Mouse (Mus musculus) stomach, embryonic 14.5 days (tissue): Measurements from ENCODE around the gene Gm20481. TPM values are rescaled to one million over a fixed set of nuclear protein-coding genes. Genes with fewer than 3 reads are reported as not detected.

ENCODE experiments used
- ATAC-seq: fragments of 200-750 bp; cut with Nextera tagmentation; 2 replicates; pipeline ENCODE4 v1.8.0; 2017; ENCODE audit warnings: low read depth, moderate TSS enrichment; ENCODE audit not compliant: insufficient number of reproducible peaks, insufficient read depth, low FRiP score
- H3K27ac ChIP-seq: fragments of 300-500 bp; sonication (generic); 2 replicates; pipeline ENCODE4 v1.5.1; 2014; ENCODE audit warnings: mild to moderate bottlenecking, low read length, moderate library complexity, mixed read lengths
- H3K27me3 ChIP-seq: fragments of 300-500 bp; sonication (generic); 2 replicates; pipeline ENCODE4 v1.6.1; 2014; ENCODE audit warnings: low read length, control low read depth, mixed read lengths; ENCODE audit not compliant: control insufficient read depth, insufficient read depth
- H3K36me3 ChIP-seq: fragments of 300-500 bp; sonication (generic); 2 replicates; pipeline ENCODE4 v1.6.1; 2014; ENCODE audit warnings: mild to moderate bottlenecking, control low read depth, low read length, moderate library complexity, mixed read lengths; ENCODE audit not compliant: control insufficient read depth, insufficient read depth
- H3K4me1 ChIP-seq: fragments of 300-500 bp; sonication (generic); 2 replicates; pipeline ENCODE4 v1.6.1; 2014; ENCODE audit warnings: low read length, control low read depth, mixed read lengths; ENCODE audit not compliant: control insufficient read depth, insufficient read depth
- H3K4me2 ChIP-seq: fragments of 300-500 bp; sonication (generic); replicated peaks from 2 replicates; pipeline ENCODE4 v1.6.1; 2014; ENCODE audit warnings: low read depth, low read length, control low read depth
- H3K4me3 ChIP-seq: fragments of 300-500 bp; sonication (generic); 2 replicates; pipeline ENCODE4 v1.5.1; 2014; ENCODE audit warnings: low read depth, low read length, control low read depth
- H3K9ac ChIP-seq: fragments of 300-500 bp; sonication (generic); replicated peaks from 2 replicates; pipeline ENCODE4 v1.6.1; 2014; ENCODE audit warnings: low read depth, mild to moderate bottlenecking, control low read depth, low read length, moderate library complexity, mixed read lengths
- H3K9me3 ChIP-seq: fragments of 300-500 bp; sonication (generic); 2 replicates; pipeline ENCODE4 v1.6.1; 2016; ENCODE audit warnings: low read depth, low read length, control low read depth; ENCODE audit not compliant: control insufficient read depth
- WGBS: fragments of 180-500 bp; shearing (Covaris S2); extraction: QIAGEN DNeasy Blood & Tissue Kit; methylation state at CpG from one replicate; pipeline ENCODE4 v1.1.7; 2014; 5-methylcytosine and 5-hydroxymethylcytosine counted together
- polyA plus RNA-seq: library from polyadenylated mRNA; unstranded; fragments of >200 nt; fragmentation: Nextera tagmentation; extraction: Ambion mirVana; gene quantifications from 2 replicates; pipeline ENCODE4 v1.2.1, GENCODE M21; 2014

The Gm20481 gene
- polyA plus RNA-seq, 1 experiment from 2014 or later: not detected

GRCm38 (mm10) chr17:34934031-34934430, 35.7 kb upstream of the Gm20481 start:
- H3K9ac ChIP-seq: no peak overlapping the region
- H3K4me2 ChIP-seq: no peak overlapping the region
- WGBS: 69% methylated on average over 24 of the region's 24 CpGs

DNA sequence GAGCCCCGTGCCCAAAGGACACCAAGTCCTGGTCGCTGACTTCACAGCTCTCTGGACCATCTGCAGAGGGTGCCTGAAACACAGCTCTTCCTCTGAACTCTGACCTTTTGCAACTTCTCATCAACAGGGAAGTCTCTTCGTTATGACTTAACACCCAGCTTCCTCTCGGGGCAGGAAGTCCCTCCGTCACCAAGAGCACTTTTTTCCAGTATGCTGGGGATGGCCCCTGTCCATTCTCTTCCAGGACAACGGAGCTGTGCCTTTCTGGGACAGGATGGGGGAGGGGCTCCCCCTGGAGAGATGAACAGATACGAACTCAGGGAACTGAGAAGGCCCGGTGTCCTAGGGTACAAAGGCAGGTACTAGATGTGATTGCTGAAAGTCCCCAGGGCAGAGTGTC, 34.9 kb upstream of the Gm20481 start:
- no peaks in the 10 kb centered on the region for H3K36me3 ChIP-seq
- H3K27ac ChIP-seq: no peak overlapping the region
- no peaks in the 10 kb centered on the region for H3K27me3 ChIP-seq
- no peak overlapping the region for H3K4me2 ChIP-seq
- no peak for ATAC-seq
- H3K4me1 ChIP-seq: no peaks in the 10 kb centered on the region
- WGBS: 53% methylated on average over 8 of the region's 8 CpGs
- H3K9me3 ChIP-seq: no peaks in the 10 kb centered on the region
- no peak overlapping the region for H3K4me3 ChIP-seq
- H3K9ac ChIP-seq: no peak overlapping the region

More at GRCm38 (mm10) chr17:34934031-34934430, 35.7 kb upstream of the Gm20481 start:
- Histone ChIP-seq H3K4me1 (no peaks in the 10 kb centered on the region), H3K27ac (no peak overlapping the region), H3K36me3 (no peaks in the 10 kb centered on the region), H3K9me3 (no peaks in the 10 kb centered on the region), H3K27me3 (no peaks in the 10 kb centered on the region), H3K4me3 (no peak overlapping the region)
- no peak for ATAC-seq

- Histone ChIP-seq H3K4me2 (no peak overlapping the region), H3K36me3 (no peaks in the 10 kb centered on the region), H3K9me3 (no peaks in the 10 kb centered on the region), H3K4me1 (no peaks in the 10 kb centered on the region), H3K4me3 (no peak overlapping the region), H3K9ac (no peak overlapping the region), H3K27ac (no peak overlapping the region), H3K27me3 (no peaks in the 10 kb centered on the region)
- WGBS: 85% methylated on average over 6 of the region's 6 CpGs
- ATAC-seq: no peak
Observed at GRCm38 (mm10) chr17:34937960-34938505, 31.7 kb upstream of the Gm20481 start.

DNA sequence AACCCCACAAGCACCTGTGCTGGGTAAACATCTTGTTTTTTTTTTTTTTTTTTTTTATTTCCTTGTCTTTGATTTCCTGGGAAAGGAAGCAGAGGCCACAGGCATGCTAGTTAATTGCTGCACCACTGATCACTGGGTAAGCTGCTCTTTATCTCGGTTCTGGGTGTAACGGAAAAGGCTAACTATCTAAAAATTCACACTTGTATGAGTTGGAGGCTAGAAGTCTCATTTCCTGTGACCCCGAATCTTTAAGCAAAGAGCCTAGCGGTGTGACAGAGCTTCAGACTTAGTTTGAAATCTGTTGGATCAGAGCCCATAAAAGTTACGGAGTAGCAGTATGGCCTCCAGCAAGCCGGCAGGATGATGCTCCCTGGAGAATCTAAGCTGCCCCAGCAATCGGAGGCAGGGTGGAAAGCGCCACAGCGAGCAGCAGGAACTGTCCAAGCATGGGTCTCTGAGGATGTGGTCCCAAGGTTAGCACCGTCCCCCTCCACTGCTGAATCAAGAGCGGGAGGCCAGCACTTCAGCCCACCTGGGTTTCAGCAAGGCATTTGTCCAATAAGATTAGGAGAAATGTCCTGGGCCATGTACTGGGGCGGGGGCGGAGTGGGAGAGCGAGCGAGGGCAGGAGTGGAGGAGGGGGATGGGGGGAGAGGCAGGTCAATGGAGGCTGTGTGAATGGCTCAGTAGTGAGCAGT, 28.2 kb upstream of the Gm20481 start:
- WGBS: 10% methylated on average over 15 of the region's 15 CpGs
- Histone ChIP-seq H3K9me3 (no peaks in the 10 kb centered on the region), H3K27me3 (no peaks in the 10 kb centered on the region), H3K4me3 (peak overlapping the region; percentile 14), H3K4me2 (peak overlapping the region; percentile 39), H3K4me1 (no peaks in the 10 kb centered on the region), H3K36me3 (no peaks in the 10 kb centered on the region), H3K9ac (0 out of 2 replicates have a peak overlapping the region, but pooled peaks have one; percentile 21), H3K27ac (no peak overlapping the region; the same call in 1 of the 2 replicates)
- 0 out of 2 replicates have a peak, but pooled peaks have one; percentile 33 for ATAC-seq

- no peak overlapping the region for H3K9ac ChIP-seq
- H3K4me2 ChIP-seq: no peak overlapping the region
- H3K27me3 ChIP-seq: no peaks in the 10 kb centered on the region
- no peak overlapping the region for H3K27ac ChIP-seq
- no peak for ATAC-seq
- H3K4me1 ChIP-seq: no peaks in the 10 kb centered on the region
- WGBS: 91% methylated on average over 4 of the region's 4 CpGs
- H3K9me3 ChIP-seq: no peaks in the 10 kb centered on the region
- no peak overlapping the region for H3K4me3 ChIP-seq
- H3K36me3 ChIP-seq: no peaks in the 10 kb centered on the region
Observed at GRCm38 (mm10) chr17:34943128-34943815, 26.4 kb upstream of the Gm20481 start.

GRCm38 (mm10) chr17:34944362-34944761, 25.4 kb upstream of the Gm20481 start:
- 0 out of 2 replicates have a peak, but pooled peaks have one; percentile 14 for ATAC-seq
- Histone ChIP-seq H3K36me3 (peaks cover 2% of the 10 kb centered on the region; the same call in 1 of the 2 replicates), H3K9me3 (no peaks in the 10 kb centered on the region), H3K27me3 (no peaks in the 10 kb centered on the region), H3K4me3 (no peak overlapping the region), H3K4me1 (no peaks in the 10 kb centered on the region), H3K4me2 (no peak overlapping the region), H3K9ac (no peak overlapping the region), H3K27ac (no peak overlapping the region)

DNA sequence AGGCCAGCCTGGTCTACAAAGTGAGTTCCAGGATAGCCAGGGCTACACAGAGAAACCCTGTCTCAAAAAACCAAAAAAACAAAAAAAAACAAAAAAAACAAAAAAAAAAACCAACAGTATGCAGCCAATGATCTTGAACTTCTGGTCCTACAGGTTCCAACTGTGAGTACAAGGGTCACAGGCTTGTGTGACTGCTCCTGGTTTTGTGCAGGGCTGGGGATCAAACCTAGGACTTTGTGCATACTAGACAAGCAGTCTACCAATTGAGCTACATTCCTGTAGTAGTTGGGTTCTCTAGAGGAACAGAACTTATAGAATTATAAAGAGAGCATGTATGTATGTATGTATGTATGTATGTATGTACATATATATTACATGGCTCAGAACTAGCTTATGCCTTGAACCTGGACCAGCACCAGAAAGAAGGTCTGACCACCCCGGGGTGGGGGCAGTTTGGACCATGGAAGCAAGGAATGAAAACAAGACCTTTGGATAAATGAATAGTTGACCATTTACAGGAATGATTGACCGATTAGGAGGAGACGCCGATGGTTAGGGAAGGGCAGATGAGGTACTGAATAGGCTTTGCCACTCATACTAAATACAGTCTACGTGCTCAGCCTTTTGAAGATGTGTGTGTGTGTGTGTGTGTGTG, 23.1 kb upstream of the Gm20481 start:
- Histone ChIP-seq H3K27ac (no peak overlapping the region), H3K4me1 (peaks cover 10% of the 10 kb centered on the region), H3K27me3 (no peaks in the 10 kb centered on the region), H3K9ac (no peak overlapping the region), H3K4me2 (no peak overlapping the region), H3K9me3 (no peaks in the 10 kb centered on the region), H3K4me3 (no peak overlapping the region), H3K36me3 (peaks cover 22% of the 10 kb centered on the region)
- 90% methylated on average over 5 of the region's 5 CpGs for WGBS
- no peak for ATAC-seq

GRCm38 (mm10) chr17:34947606-34948005, 22.1 kb upstream of the Gm20481 start:
- peaks cover 10% of the 10 kb centered on the region for H3K4me1 ChIP-seq
- H3K36me3 ChIP-seq: peaks cover 22% of the 10 kb centered on the region
- H3K4me2 ChIP-seq: no peak overlapping the region
- H3K9me3 ChIP-seq: no peaks in the 10 kb centered on the region
- no peak overlapping the region for H3K27ac ChIP-seq
- ATAC-seq: no peak
- no peak overlapping the region for H3K4me3 ChIP-seq
- no peak overlapping the region for H3K9ac ChIP-seq
- H3K27me3 ChIP-seq: no peaks in the 10 kb centered on the region
- WGBS: 26% methylated on average over 8 of the region's 8 CpGs
